Comparison of ENCODE assay signal across 13 mouse cellular contexts in the genomic region with DNA sequence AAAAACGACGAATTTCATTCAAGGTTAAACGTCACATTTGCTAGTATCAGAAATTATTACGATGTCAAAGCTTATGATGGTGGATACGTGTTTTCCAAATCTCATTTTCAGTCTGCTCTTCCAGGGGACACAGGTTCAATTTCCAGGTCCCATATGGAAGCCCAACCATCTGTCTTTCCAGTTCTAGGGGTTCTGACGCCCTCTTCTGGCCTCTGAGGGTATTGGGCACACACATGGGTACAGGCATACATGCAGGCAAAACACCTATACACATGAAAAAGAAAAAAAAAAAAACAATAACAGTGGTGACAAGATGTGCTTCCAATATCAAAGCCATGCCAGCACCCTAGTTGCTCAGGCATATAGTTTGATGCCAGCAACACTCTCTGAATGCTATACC. TPM values are rescaled to one million over a fixed set of nuclear protein-coding genes. Genes with fewer than 3 reads are reported as not detected.
DNase-seq lines count a peak whose midpoint lies in the region; ATAC-seq and TF ChIP-seq lines count a peak whose summit lies in the region.
"Had no signal": no experiment of that assay in that cellular context is flagged by ENCODE, and none has a peak within 500 bp of the region (broad histone marks: within the 10 kb centered on the region; RNA-seq: fewer than 3 reads in every experiment).

No protein-coding gene starts in this region.

- no peak for DNase-seq in gastrocnemius, adult 2 months
- no peak for DNase-seq in gastrocnemius, adult 8-10 months (ENCODE audit: low spot score in 2 of 2)
- DNase-seq in midbrain, embryonic 11.5 days (ENCODE audit: low spot score, missing footprints), result peak; percentile 83
- DNase-seq in midbrain, embryonic 14.5 days, result no peak
- peak; percentile 37 for DNase-seq in adrenal gland, adult 8-10 months
- DNase-seq in spleen, postnatal 36 days (ENCODE audit: low spot score in 2 of 2), result no peak
- DNase-seq in layer of hippocampus, postnatal 36 days, result no peak
- DNase-seq: heart, postnatal 4 days; lung, postnatal 4 days; right cerebral cortex, adult 18-20 months had no signal

- no peaks in the 10 kb centered on the region for H3K36me3 ChIP-seq in midbrain, embryonic 11.5 days (ENCODE audit: control insufficient read depth, insufficient read depth, low read length)
- no peaks in the 10 kb centered on the region for H3K36me3 ChIP-seq in midbrain, embryonic 14.5 days (ENCODE audit: control insufficient read depth, insufficient read depth, low read length)
- H3K36me3 ChIP-seq: limb, embryonic 15.5 days had no signal

- H3K9ac ChIP-seq in midbrain, embryonic 11.5 days (ENCODE audit: low read length), result no peak overlapping the region
- H3K9ac ChIP-seq in midbrain, embryonic 14.5 days (replicated peaks; ENCODE audit: low read length), result no peak overlapping the region
- H3K9ac ChIP-seq: limb, embryonic 15.5 days had no signal

- H3K4me2 ChIP-seq in midbrain, embryonic 11.5 days, result no peak overlapping the region
- H3K4me2 ChIP-seq in midbrain, embryonic 14.5 days (ENCODE audit: low read length), result no peak overlapping the region
- H3K4me2 ChIP-seq: limb, embryonic 15.5 days had no signal

- H3K27ac ChIP-seq in gastrocnemius, adult 2 months, result no peak overlapping the region
- no peak overlapping the region for H3K27ac ChIP-seq in midbrain, embryonic 11.5 days (ENCODE audit: low read depth, low read length)
- H3K27ac ChIP-seq in midbrain, embryonic 14.5 days (replicated peaks; ENCODE audit: low read depth, low read length), result no peak overlapping the region

- ATAC-seq in midbrain, embryonic 11.5 days (ENCODE audit: low FRiP score), result no peak
- ATAC-seq in midbrain, embryonic 14.5 days (ENCODE audit: low FRiP score, low TSS enrichment), result no peak
- ATAC-seq: activated CD4-positive, CD25-positive, alpha-beta regulatory T cell, adult 4 months; inflammation-experienced regulatory T-cells, adult 6 months had no signal

- H3K9me3 ChIP-seq in midbrain, embryonic 11.5 days (ENCODE audit: control insufficient read depth, low read length), result no peaks in the 10 kb centered on the region
- no peaks in the 10 kb centered on the region for H3K9me3 ChIP-seq in midbrain, embryonic 14.5 days (ENCODE audit: control insufficient read depth, low read length)
- H3K9me3 ChIP-seq: limb, embryonic 15.5 days had no signal

- peaks cover 8% of the 10 kb centered on the region for H3K4me1 ChIP-seq in midbrain, embryonic 11.5 days (ENCODE audit: control insufficient read depth, insufficient read depth, low read length)
- peaks cover 4% of the 10 kb centered on the region; the same call in 1 of the 2 replicates for H3K4me1 ChIP-seq in midbrain, embryonic 14.5 days (ENCODE audit: control insufficient read depth, insufficient read depth, low read length)

- no peaks in the 10 kb centered on the region for H3K27me3 ChIP-seq in midbrain, embryonic 11.5 days (ENCODE audit: control insufficient read depth, insufficient read depth, low read length)
- no peaks in the 10 kb centered on the region for H3K27me3 ChIP-seq in midbrain, embryonic 14.5 days (ENCODE audit: control insufficient read depth, insufficient read depth, low read length)
- H3K27me3 ChIP-seq: limb, embryonic 15.5 days had no signal

- WGBS in midbrain, embryonic 11.5 days, result 65% methylated on average over 6 of the region's 6 CpGs
- 76% methylated on average over 6 of the region's 6 CpGs for WGBS in midbrain, embryonic 14.5 days

- intact Hi-C loops in gastrocnemius, adult 2 months (cut with DNase I), result no loop called here

- TF ChIP-seq CTCF in gastrocnemius, adult 2 months (IDR thresholded peaks at IDR 0.05), result peak; percentile 32; the same call in 1 of the 2 replicates

- H3K4me3 ChIP-seq in gastrocnemius, adult 2 months, result no peak overlapping the region
- no peak overlapping the region for H3K4me3 ChIP-seq in midbrain, embryonic 11.5 days (ENCODE audit: low read depth, low read length)
- H3K4me3 ChIP-seq in midbrain, embryonic 14.5 days (replicated peaks; ENCODE audit: low read depth, low read length), result no peak overlapping the region
- H3K4me3 ChIP-seq: limb, embryonic 15.5 days had no signal

RNA-seq across cellular contexts. Expression of gene Nepro, which starts 30.4 kb away (rescaled TPM):
- total RNA-seq in gastrocnemius, adult 2 months (2021), result 1 to 10 TPM; 3.2 to 3.4 TPM
- total RNA-seq in gastrocnemius, adult 8-10 months (2022), result 1 to 10 TPM; 2.9 to 5.6 (median 3.3) TPM
- 10.5 and 11.8 TPM in 2 replicates for polyA plus RNA-seq in midbrain, embryonic 11.5 days (2014; fragmentation: Nextera tagmentation; extraction: Ambion mirVana)
- polyA plus RNA-seq in midbrain, embryonic 14.5 days (2014; fragmentation: Nextera tagmentation; extraction: Ambion mirVana), result 3.8 and 5.7 TPM in 2 replicates
- total RNA-seq in adrenal gland, adult 8-10 months (2022), result 10 to 100 TPM; 10.8 to 13.6 (median 12.1) TPM
- 1 to 10 TPM; 5.4 to 6.0 TPM for total RNA-seq in layer of hippocampus, postnatal 36 days (2021)

RNA-seq across cellular contexts. Expression of gene Gtpbp8, which starts 52.5 kb away (rescaled TPM):
- total RNA-seq in gastrocnemius, adult 2 months (2021), result 10 to 100 TPM in 1 of 2 experiments, 1 to 10 TPM in 1; 8.3 to 10.5 TPM
- 1 to 10 TPM; 4.7 to 9.5 (median 6.7) TPM for total RNA-seq in gastrocnemius, adult 8-10 months (2022)
- 37.8 and 39.8 TPM in 2 replicates for polyA plus RNA-seq in midbrain, embryonic 11.5 days (2014; fragmentation: Nextera tagmentation; extraction: Ambion mirVana)
- polyA plus RNA-seq in midbrain, embryonic 14.5 days (2014; fragmentation: Nextera tagmentation; extraction: Ambion mirVana), result 40.6 and 50.5 TPM in 2 replicates
- total RNA-seq in adrenal gland, adult 8-10 months (2022), result 10 to 100 TPM; 19.0 to 22.6 (median 20.6) TPM
- 10 to 100 TPM; 24.7 to 25.1 TPM for total RNA-seq in layer of hippocampus, postnatal 36 days (2021)

Comparison
In these comparisons a context has a peak if more than half of its experiments do, and no peak if none do; other contexts are left out.
1. DNase-seq: peak in midbrain, embryonic 11.5 days (single experiment) and adrenal gland, adult 8-10 months (single experiment); none in gastrocnemius, adult 2 months (single experiment), gastrocnemius, adult 8-10 months (0 of 2), midbrain, embryonic 14.5 days (single experiment), spleen, postnatal 36 days (0 of 2) and layer of hippocampus, postnatal 36 days (0 of 2).